Mouse (Mus musculus) left cerebral cortex, adult 6 months (tissue): ENCODE data around the gene Tm4sf1. TPM values are rescaled to one million over a fixed set of nuclear protein-coding genes. Genes with fewer than 3 reads are reported as not detected.

Experiments
- long read RNA-seq, 2 experiments: library from polyadenylated mRNA; unstranded; transcript quantifications; one replicate each; pipeline ENCODE4 v2.0.0; 2019 to 2020
- polyA plus RNA-seq: library from polyadenylated mRNA; unstranded; fragments of <200 nt; fragmentation: Nextera tagmentation; gene quantifications from 2 replicates; pipeline ENCODE4 v1.2.3, GENCODE M21; 2021

The Tm4sf1 gene
- polyA plus RNA-seq = 30.7 and 38.8 TPM in 2 replicates
- long read RNA-seq, experiment 1, transcript Tm4sf1-205 (7 exons, 3,372 nt) = minor isoform, 5 of 30 reads
- long read RNA-seq, experiment 1, transcript Tm4sf1-202 (5 exons, 2,855 nt) = major isoform, 20 of 30 reads
- long read RNA-seq, experiment 1, partial matches to known transcripts = 0 of 30 reads
- long read RNA-seq, experiment 1, other reads (novel, unspliced or antisense) = 1 of 30 reads
- long read RNA-seq, experiment 2, transcript Tm4sf1-202 (5 exons, 2,855 nt) = major isoform, 21 of 25 reads
- long read RNA-seq, experiment 2, partial matches to known transcripts = 1 of 25 reads
- long read RNA-seq, experiment 2, other reads (novel, unspliced or antisense) = 0 of 25 reads

DNA sequence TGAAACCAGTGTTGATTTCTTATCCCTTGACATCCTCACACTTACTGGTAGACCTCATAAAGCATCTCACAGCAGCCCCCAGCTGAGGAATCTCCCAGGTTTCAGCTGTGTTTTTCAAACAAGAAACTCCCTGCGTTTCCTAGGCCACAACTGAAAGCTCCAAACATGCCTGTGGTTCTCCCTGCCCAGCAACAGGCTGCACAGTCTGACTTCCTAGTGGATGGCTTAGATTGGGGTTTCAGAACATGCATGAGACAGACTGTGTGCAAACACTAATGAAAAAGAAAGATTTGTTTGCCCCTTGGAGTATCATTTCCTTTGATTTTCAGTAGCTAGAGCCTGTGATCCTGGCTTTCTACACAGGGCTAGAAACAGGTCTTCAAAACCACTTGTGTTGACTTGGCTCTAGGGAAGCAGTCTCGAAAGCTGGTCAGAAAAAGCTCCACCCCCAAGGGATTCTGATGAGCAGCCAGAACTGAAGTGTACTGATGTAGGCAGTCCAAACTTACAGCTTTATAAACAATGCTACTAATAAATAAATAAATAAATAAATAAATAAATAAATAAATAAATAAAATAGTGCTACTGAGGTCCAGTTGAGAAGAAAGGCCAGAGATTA, at the start of gene Tm4sf1:
Tm4sf1 (minus strand) TSS at position 68 of the 619 bp plus-strand sequence.

Other genes starting within 250 kb of the Tm4sf1 start
- gene Tm4sf4, start 123.3 kb upstream of the Tm4sf1 start, polyA plus RNA-seq = not detected in 2 replicates